Mouse (Mus musculus) lung, embryonic 14.5 days (tissue): Measurements from ENCODE around the gene Prl2c5. TPM values are rescaled to one million over a fixed set of nuclear protein-coding genes. Genes with fewer than 3 reads are reported as not detected.
"Not testable (repeated sequence)": the region's sequence is repeated elsewhere in the genome, so short reads cannot be mapped to it uniquely, and the experiment has no call there.

Experiments used
- ATAC-seq: fragments of 200-750 bp; cut with Nextera tagmentation; 2 replicates; pipeline ENCODE4 v1.8.0; 2017; ENCODE audit warnings: mild to moderate bottlenecking, moderate TSS enrichment, moderate library complexity; ENCODE audit not compliant: insufficient read depth
- DNase-seq: peaks from one replicate; pipeline ENCODE4 v3.0.0-alpha.2; 2015
- H3K27ac ChIP-seq: fragments of 300-500 bp; sonication (generic); 2 replicates; pipeline ENCODE4 v1.5.1; 2014; ENCODE audit warnings: low read depth, mild to moderate bottlenecking, moderate library complexity
- H3K27me3 ChIP-seq: fragments of 300-500 bp; sonication (generic); 2 replicates; pipeline ENCODE4 v1.6.1; 2014; ENCODE audit warnings: low read length, control low read depth; ENCODE audit not compliant: insufficient read depth
- H3K36me3 ChIP-seq: fragments of 300-500 bp; sonication (generic); 2 replicates; pipeline ENCODE4 v1.6.1; 2014; ENCODE audit warnings: control low read depth; ENCODE audit not compliant: insufficient read depth
- H3K4me1 ChIP-seq: fragments of 300-500 bp; sonication (generic); 2 replicates; pipeline ENCODE4 v1.6.1; 2014; ENCODE audit warnings: antibody characterized with exemption, control low read depth; ENCODE audit not compliant: insufficient read depth
- H3K4me2 ChIP-seq: fragments of 300-500 bp; sonication (generic); 2 replicates; pipeline ENCODE4 v1.6.1; 2014; ENCODE audit warnings: mild to moderate bottlenecking
- H3K4me3 ChIP-seq: fragments of 300-500 bp; sonication (generic); 2 replicates; pipeline ENCODE4 v1.5.1; 2014; ENCODE audit warnings: low read depth, low read length
- H3K9ac ChIP-seq: fragments of 300-500 bp; sonication (generic); 2 replicates; pipeline ENCODE4 v1.6.1; 2014
- H3K9me3 ChIP-seq: fragments of 300-500 bp; sonication (generic); 2 replicates; pipeline ENCODE4 v1.6.1; 2016; ENCODE audit warnings: low read depth, low read length, control low read depth
- WGBS: fragments of 180-500 bp; shearing (Covaris S2); extraction: QIAGEN DNeasy Blood & Tissue Kit; methylation state at CpG from one replicate; pipeline ENCODE4 v1.1.7; 2014; 5-methylcytosine and 5-hydroxymethylcytosine counted together
- polyA plus RNA-seq: library from polyadenylated mRNA; unstranded; fragments of >200 nt; fragmentation: Nextera tagmentation; extraction: Ambion mirVana; gene quantifications from 2 replicates; pipeline ENCODE4 v1.2.1, GENCODE M21; 2014

Prl2c5 gene
- polyA plus RNA-seq: not detected in 2 replicates

- H3K27me3 ChIP-seq, H3K9ac ChIP-seq, H3K9me3 ChIP-seq, H3K36me3 ChIP-seq, H3K4me1 ChIP-seq, H3K4me2 ChIP-seq, DNase-seq, H3K4me3 ChIP-seq, ATAC-seq, H3K27ac ChIP-seq: not testable (repeated sequence)
- 56% methylated on average over 2 of the region's 2 CpGs for WGBS
Observed at GRCm38 (mm10) chr13:13182415-13182814, at the start of gene Prl2c5. TSS of gene Prl2c5 (plus strand) at chr13:13182715.

GRCm38 (mm10) chr13:13162777-13163485, 19.6 kb upstream of the Prl2c5 start:
- 66% methylated on average over 4 of the region's 7 CpGs for WGBS
- not testable (repeated sequence) for H3K27ac ChIP-seq, H3K36me3 ChIP-seq, DNase-seq, H3K4me1 ChIP-seq, ATAC-seq, H3K9me3 ChIP-seq, H3K9ac ChIP-seq, H3K4me2 ChIP-seq, H3K4me3 ChIP-seq, H3K27me3 ChIP-seq

GRCm38 (mm10) chr13:13168631-13169030, 13.9 kb upstream of the Prl2c5 start:
- not testable (repeated sequence) for H3K4me1 ChIP-seq, ATAC-seq, H3K27ac ChIP-seq, DNase-seq, H3K27me3 ChIP-seq, H3K9ac ChIP-seq, H3K4me2 ChIP-seq, H3K36me3 ChIP-seq, H3K9me3 ChIP-seq, H3K4me3 ChIP-seq
- 67% methylated on average over 2 of the region's 2 CpGs for WGBS

GRCm38 (mm10) chr13:13173616-13174136, 8.8 kb upstream of the Prl2c5 start:
- not testable (repeated sequence) for ATAC-seq
- 62% methylated on average over 1 of the region's 1 CpGs for WGBS

GRCm38 (mm10) chr13:13175736-13176135, 6.8 kb upstream of the Prl2c5 start:
- not testable (repeated sequence) for H3K4me3 ChIP-seq, H3K36me3 ChIP-seq, H3K4me1 ChIP-seq, ATAC-seq, H3K27ac ChIP-seq, DNase-seq, H3K9ac ChIP-seq, H3K4me2 ChIP-seq, H3K9me3 ChIP-seq, H3K27me3 ChIP-seq
- WGBS: 45% methylated on average over 2 of the region's 2 CpGs

More at GRCm38 (mm10) chr13:13173616-13174136, 8.8 kb upstream of the Prl2c5 start:
- not testable (repeated sequence) for H3K4me3 ChIP-seq, H3K27me3 ChIP-seq, H3K4me1 ChIP-seq, DNase-seq, H3K4me2 ChIP-seq, H3K9ac ChIP-seq, H3K27ac ChIP-seq, H3K9me3 ChIP-seq, H3K36me3 ChIP-seq

GRCm38 (mm10) chr13:13211168-13211567, 28.7 kb downstream of the Prl2c5 start:
- H3K36me3 ChIP-seq, H3K4me2 ChIP-seq, ATAC-seq, DNase-seq, H3K27ac ChIP-seq, H3K9ac ChIP-seq, H3K27me3 ChIP-seq, H3K4me3 ChIP-seq, H3K9me3 ChIP-seq, H3K4me1 ChIP-seq: not testable (repeated sequence)

- DNase-seq, H3K36me3 ChIP-seq, H3K9ac ChIP-seq, H3K27ac ChIP-seq, ATAC-seq, H3K4me1 ChIP-seq, H3K4me2 ChIP-seq, H3K27me3 ChIP-seq, H3K9me3 ChIP-seq, H3K4me3 ChIP-seq: not testable (repeated sequence)
- WGBS: 95% methylated on average over 2 of the region's 2 CpGs
Observed at GRCm38 (mm10) chr13:13216363-13216762, 33.8 kb downstream of the Prl2c5 start.

- H3K9ac ChIP-seq, H3K27me3 ChIP-seq, H3K36me3 ChIP-seq, ATAC-seq, H3K4me1 ChIP-seq, H3K4me2 ChIP-seq, H3K4me3 ChIP-seq, H3K27ac ChIP-seq, H3K9me3 ChIP-seq, DNase-seq: not testable (repeated sequence)
- 67% methylated on average over 5 of the region's 5 CpGs for WGBS
Observed at GRCm38 (mm10) chr13:13220231-13220630, 37.7 kb downstream of the Prl2c5 start.
